Mouse (Mus musculus) MEL (cell line): ENCODE measurements around the gene Tbc1d17. TPM values are rescaled to one million over a fixed set of nuclear protein-coding genes. Genes with fewer than 3 reads are reported as not detected.

Source experiments
- DNase-seq: peaks from one replicate; pipeline ENCODE4 v3.0.0; 2011; ENCODE audit warnings: low read depth, low spot score
- H3K27ac ChIP-seq: 2 replicates; pipeline ENCODE4 v1.5.1; 2012; ENCODE audit warnings: low read depth, mild to moderate bottlenecking, control low read depth, low read length, moderate library complexity; ENCODE audit not compliant: control insufficient read depth
- H3K27me3 ChIP-seq, 2 experiments: fragments of 150-350 bp in 1 of 2; sonication (generic) in 1 of 2; 2 replicates each; pipeline ENCODE4 v1.6.1; 2012; ENCODE audit warnings: low read length in 2 of 2, mild to moderate bottlenecking in 2 of 2, improper control_type of control experiment in 1 of 2, moderate library complexity in 1 of 2; ENCODE audit not compliant: insufficient read depth in 2 of 2, control insufficient read depth in 1 of 2
- H3K36me3 ChIP-seq, 2 experiments: 2 replicates each; pipeline ENCODE4 v1.6.1; 2012 to 2014; ENCODE audit warnings: low read length in 2 of 2, improper control_type of control experiment in 1 of 2, inconsistent platforms in 1 of 2, mild to moderate bottlenecking in 1 of 2; ENCODE audit not compliant: insufficient read depth in 2 of 2, control insufficient read depth in 1 of 2
- H3K4me1 ChIP-seq, 2 experiments: fragments of 150-350 bp in 1 of 2; sonication (generic) in 1 of 2; 2 replicates each; pipeline ENCODE4 v1.6.1; 2012; ENCODE audit warnings: low read length in 2 of 2, improper control_type of control experiment in 1 of 2, mild to moderate bottlenecking in 1 of 2; ENCODE audit not compliant: insufficient read depth in 2 of 2, control insufficient read depth in 1 of 2
- H3K4me3 ChIP-seq, 2 experiments: fragments of 150-350 bp in 1 of 2; sonication (generic) in 1 of 2; 2 replicates each; pipeline ENCODE4 v1.5.1; 2012; ENCODE audit warnings: low read depth in 2 of 2, low read length in 2 of 2, mild to moderate bottlenecking in 2 of 2, moderate library complexity in 2 of 2, control low read depth in 1 of 2, improper control_type of control experiment in 1 of 2; ENCODE audit not compliant: control insufficient read depth in 1 of 2, insufficient read depth in 1 of 2
- H3K79me2 ChIP-seq: 2 replicates; pipeline ENCODE4 v1.6.1; 2012; ENCODE audit warnings: mild to moderate bottlenecking, low read length, moderate library complexity; ENCODE audit not compliant: control insufficient read depth, poor library complexity, insufficient read depth
- H3K9ac ChIP-seq: 2 replicates; pipeline ENCODE4 v1.6.1; 2012; ENCODE audit warnings: low read depth, mild to moderate bottlenecking, control low read depth, low read length, moderate library complexity; ENCODE audit not compliant: control insufficient read depth, poor library complexity, severe bottlenecking
- H3K9me3 ChIP-seq: fragments of 150-350 bp; sonication (generic); replicated peaks from 2 replicates; pipeline ENCODE4 v1.6.1; 2012; ENCODE audit warnings: mild to moderate bottlenecking, low read length, improper control_type of control experiment, moderate library complexity; ENCODE audit not compliant: insufficient read depth
- BHLHE40 ChIP-seq: IDR thresholded peaks from 2 replicates; pipeline ENCODE4 v1.6.1; 2012; ENCODE audit warnings: low read depth, mild to moderate bottlenecking, inconsistent platforms, low read length, improper control_type of control experiment, borderline replicate concordance
- E2F4 ChIP-seq: IDR thresholded peaks from 2 replicates; pipeline ENCODE4 v1.6.1; 2011; ENCODE audit warnings: low read depth, low read length, improper control_type of control experiment, borderline replicate concordance
- ELF1 ChIP-seq: IDR thresholded peaks from 2 replicates; pipeline ENCODE4 v1.6.1; 2014; ENCODE audit warnings: low read depth, mild to moderate bottlenecking, inconsistent platforms, low read length, improper control_type of control experiment, moderate library complexity
- EP300 ChIP-seq, 2 experiments: IDR thresholded peaks; 2 replicates each; pipeline ENCODE4 v1.6.1; 2011; ENCODE audit warnings: improper control_type of control experiment in 2 of 2, low read length in 2 of 2, low read depth in 1 of 2, mild to moderate bottlenecking in 1 of 2
- GABPA ChIP-seq: IDR thresholded peaks from 2 replicates; pipeline ENCODE4 v1.6.1; 2012; ENCODE audit warnings: low read depth, mild to moderate bottlenecking, inconsistent platforms, low read length, improper control_type of control experiment, moderate library complexity
- GATA1 ChIP-seq: IDR thresholded peaks from 2 replicates; pipeline ENCODE4 v1.6.1; 2011; ENCODE audit warnings: low read depth, low read length, improper control_type of control experiment
- JUND ChIP-seq: IDR thresholded peaks from 2 replicates; pipeline ENCODE4 v1.6.1; 2011; ENCODE audit warnings: low read depth, mild to moderate bottlenecking, improper control_type of control experiment, low read length
- MAFK ChIP-seq: IDR thresholded peaks from 2 replicates; pipeline ENCODE4 v1.6.1; 2011; ENCODE audit warnings: low read depth, mild to moderate bottlenecking, low read length, improper control_type of control experiment, borderline replicate concordance
- MAX ChIP-seq: IDR thresholded peaks from 2 replicates; pipeline ENCODE4 v1.6.1; 2011; ENCODE audit warnings: low read length, improper control_type of control experiment
- MAZ ChIP-seq: IDR thresholded peaks from 2 replicates; pipeline ENCODE4 v1.6.1; 2012; ENCODE audit warnings: low read depth, mild to moderate bottlenecking, inconsistent platforms, low read length, improper control_type of control experiment
- MXI1 ChIP-seq: IDR thresholded peaks from 2 replicates; pipeline ENCODE4 v1.6.1; 2011; ENCODE audit warnings: mild to moderate bottlenecking, low read depth, low read length, improper control_type of control experiment
- MYB ChIP-seq: IDR thresholded peaks from 2 replicates; pipeline ENCODE4 v1.6.1; 2011; ENCODE audit warnings: mild to moderate bottlenecking, low read depth, low read length, improper control_type of control experiment
- MYC ChIP-seq: IDR thresholded peaks from 2 replicates; pipeline ENCODE4 v1.6.1; 2011; ENCODE audit warnings: low read depth, mild to moderate bottlenecking, low read length, improper control_type of control experiment, moderate library complexity
- NRF1 ChIP-seq: IDR thresholded peaks from 2 replicates; pipeline ENCODE4 v1.6.1; 2014; ENCODE audit warnings: low read depth, mild to moderate bottlenecking, inconsistent platforms, low read length, improper control_type of control experiment, moderate library complexity; ENCODE audit not compliant: poor library complexity, insufficient read depth, severe bottlenecking
- SIN3A ChIP-seq: IDR thresholded peaks from 2 replicates; pipeline ENCODE4 v1.6.1; 2012; ENCODE audit warnings: low read length, improper control_type of control experiment, inconsistent platforms
- SMC3 ChIP-seq: IDR thresholded peaks from 2 replicates; pipeline ENCODE4 v1.6.1; 2011; ENCODE audit warnings: low read depth, low read length, improper control_type of control experiment
- TCF12 ChIP-seq: IDR thresholded peaks from 2 replicates; pipeline ENCODE4 v1.6.1; 2014; ENCODE audit warnings: low read depth, mild to moderate bottlenecking, inconsistent platforms, low read length, improper control_type of control experiment, moderate library complexity
- USF2 ChIP-seq, 2 experiments: IDR thresholded peaks; 2 replicates each; pipeline ENCODE4 v1.6.1; 2011 to 2012; ENCODE audit warnings: improper control_type of control experiment in 2 of 2, low read length in 2 of 2, borderline replicate concordance in 1 of 2, inconsistent platforms in 1 of 2, low read depth in 1 of 2, mild to moderate bottlenecking in 1 of 2; ENCODE audit not compliant: insufficient read depth in 1 of 2
- ZC3H11A ChIP-seq: IDR thresholded peaks from 2 replicates; pipeline ENCODE4 v1.6.1; 2012; ENCODE audit warnings: low read depth, mild to moderate bottlenecking, inconsistent platforms, low read length, improper control_type of control experiment
- ZKSCAN1 ChIP-seq: IDR thresholded peaks from 2 replicates; pipeline ENCODE4 v1.6.1; 2012; ENCODE audit warnings: low read depth, mild to moderate bottlenecking, inconsistent platforms, low read length, improper control_type of control experiment, moderate library complexity
- ZNF384 ChIP-seq: IDR thresholded peaks from 2 replicates; pipeline ENCODE4 v1.6.1; 2012; ENCODE audit warnings: low read depth, mild to moderate bottlenecking, inconsistent platforms, low read length, improper control_type of control experiment
- polyA plus RNA-seq, 2 experiments: library from polyadenylated mRNA; stranded (reverse) in 1 of 2; unstranded in 1 of 2; fragments of >175 nt in 1 of 2; fragments of >200 nt in 1 of 2; gene quantifications; 2 replicates each; pipeline versions ENCODE4 v1.2.1 to v1.2.4; 2012; ENCODE audit warnings: low replicate concordance in 2 of 2, low read depth in 1 of 2; ENCODE audit not compliant: insufficient read length in 2 of 2, insufficient read depth in 1 of 2, missing spikeins in 1 of 2
- total RNA-seq: library from RNA; depleted of rRNA; stranded (reverse); fragments of 300-350 nt; gene quantifications from 2 replicates; pipeline ENCODE4 v1.2.3, GENCODE M21; 2012

Tbc1d17 gene
- total and polyA plus RNA-seq, 3 experiments: 16.7 to 29.5 TPM; not detected in 1

- no peak for TF ChIP-seq ZNF384
- no peak for TF ChIP-seq E2F4
- TF ChIP-seq GATA1: peak; percentile 25; the same call in 1 of the 2 replicates
These were observed 43.5 kb upstream of the Tbc1d17 start, which contains the start of gene Med25 (continued) for GRCm38 (mm10) chr7:44892276-44892921.

GRCm38 (mm10) chr7:44891611-44892010 is 42.7 kb upstream of the Tbc1d17 start:
- Histone ChIP-seq H3K4me3 (peak overlapping the region; percentile 63 to 88), H3K9ac (peak overlapping the region; percentile 83), H3K9me3 (no peaks in the 10 kb centered on the region), H3K4me1 (peaks cover 0 to 23% of the 10 kb centered on the region in 2 experiments; a peak in 2 of 4 replicates), H3K27me3 (no peaks in the 10 kb centered on the region), H3K79me2 (peaks cover 25% of the 10 kb centered on the region), H3K36me3 (peaks cover 0 to 10% of the 10 kb centered on the region in 2 experiments; a peak in 3 of 4 replicates), H3K27ac (no peak overlapping the region)
- DNase-seq: peak; percentile 50
- no peak for TF ChIP-seq ZC3H11A
- TF ChIP-seq MAZ: no peak
- TF ChIP-seq JUND: no peak
- no peak for TF ChIP-seq SMC3
- no peak for TF ChIP-seq GABPA
- TF ChIP-seq E2F4: no peak
- TF ChIP-seq NRF1: no peak
- no peak for TF ChIP-seq ELF1
- no peak for TF ChIP-seq MAFK
- no peak for TF ChIP-seq MYB
- no peak for TF ChIP-seq MXI1
- TF ChIP-seq USF2 (IDR thresholded peaks at IDR 0.05; ENCODE audit: borderline replicate concordance in 1 of 2, insufficient read depth in 1 of 2, low read depth in 1 of 2, low read length in 2 of 2): no peak
- no peak for TF ChIP-seq MYC
- TF ChIP-seq SIN3A: no peak
- no peak for TF ChIP-seq EP300 (IDR thresholded peaks at IDR 0.05; ENCODE audit: low read depth in 1 of 2, low read length in 2 of 2)
- TF ChIP-seq BHLHE40: no peak
- TF ChIP-seq GATA1: no peak
- no peak for TF ChIP-seq TCF12
- no peak for TF ChIP-seq ZKSCAN1
- TF ChIP-seq MAX: no peak; the same call in 1 of the 2 replicates
